Mouse (Mus musculus): ENCODE measurements at regions not wholly inside any gene's neighbourhood (a gene's known extent, or its start where the extent isn't known, plus 50 kb on each side); places are given as distances from the start of the nearest gene placed in this dataset.

- Histone ChIP-seq H3K27me3 (replicated peaks; ENCODE audit: insufficient read depth, low read length) (no peaks in the 10 kb centered on the region), H3K27ac (ENCODE audit: low read length) (no peak overlapping the region), H3K4me1 (ENCODE audit: insufficient read depth, low read depth, low read length) (no peaks in the 10 kb centered on the region), H3K9ac (replicated peaks; ENCODE audit: low read depth) (no peak overlapping the region), H3K4me3 (ENCODE audit: low read depth, low read length) (no peak overlapping the region), H3K9me3 (ENCODE audit: low read length) (no peaks in the 10 kb centered on the region), H3K4me2 (replicated peaks; ENCODE audit: low read depth, low read length) (no peak overlapping the region), H3K36me3 (ENCODE audit: insufficient read depth, low read length) (no peaks in the 10 kb centered on the region)
- WGBS = 90% methylated on average over 1 of the region's 1 CpGs
- ATAC-seq = no peak
- no peak for DNase-seq (ENCODE audit: low spot score)
- TF ChIP-seq CTCF (IDR thresholded peaks at IDR 0.05) = no peak
- no peak for TF ChIP-seq EP300 (IDR thresholded peaks at IDR 0.05)
Observed at GRCm38 (mm10) chr1:183717060-183717459, 296.0 kb upstream of the Dusp10 start.

DNA sequence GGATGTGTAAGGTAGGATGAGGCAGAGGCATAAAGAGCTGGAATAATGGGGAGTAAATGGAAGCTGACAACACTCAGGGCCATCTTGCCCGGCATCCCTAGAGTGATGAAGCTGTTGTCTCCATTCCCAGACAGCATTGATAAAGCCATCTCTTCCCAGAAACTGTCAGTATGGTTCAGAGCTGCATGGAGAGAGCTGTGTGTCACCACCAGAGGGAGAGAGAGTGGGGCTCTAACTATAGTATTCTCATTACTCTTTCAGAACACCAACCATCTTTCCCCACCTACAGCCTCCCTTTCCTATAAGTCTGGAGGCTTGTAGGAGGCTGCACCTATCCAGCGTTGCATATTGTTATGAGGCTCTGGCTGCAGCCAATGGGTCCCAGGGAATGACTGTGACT is 264.0 kb upstream of the Dusp10 start:
- TF ChIP-seq EP300 (IDR thresholded peaks at IDR 0.05) = no peak
- TF ChIP-seq CTCF (IDR thresholded peaks at IDR 0.05) = peak; percentile 40; the same call in 1 of the 2 replicates
- Histone ChIP-seq H3K4me2 (replicated peaks; ENCODE audit: low read depth, low read length) (no peak overlapping the region), H3K4me3 (ENCODE audit: low read depth, low read length) (no peak overlapping the region), H3K27me3 (replicated peaks; ENCODE audit: insufficient read depth, low read length) (no peaks in the 10 kb centered on the region), H3K36me3 (ENCODE audit: insufficient read depth, low read length) (no peaks in the 10 kb centered on the region), H3K9ac (replicated peaks; ENCODE audit: low read depth) (no peak overlapping the region), H3K9me3 (ENCODE audit: low read length) (no peaks in the 10 kb centered on the region), H3K27ac (ENCODE audit: low read length) (no peak overlapping the region), H3K4me1 (ENCODE audit: insufficient read depth, low read depth, low read length) (no peaks in the 10 kb centered on the region)
- ATAC-seq (no peak), DNase-seq (ENCODE audit: low spot score) (no peak)
- 67% methylated on average over 2 of the region's 2 CpGs for WGBS

DNA sequence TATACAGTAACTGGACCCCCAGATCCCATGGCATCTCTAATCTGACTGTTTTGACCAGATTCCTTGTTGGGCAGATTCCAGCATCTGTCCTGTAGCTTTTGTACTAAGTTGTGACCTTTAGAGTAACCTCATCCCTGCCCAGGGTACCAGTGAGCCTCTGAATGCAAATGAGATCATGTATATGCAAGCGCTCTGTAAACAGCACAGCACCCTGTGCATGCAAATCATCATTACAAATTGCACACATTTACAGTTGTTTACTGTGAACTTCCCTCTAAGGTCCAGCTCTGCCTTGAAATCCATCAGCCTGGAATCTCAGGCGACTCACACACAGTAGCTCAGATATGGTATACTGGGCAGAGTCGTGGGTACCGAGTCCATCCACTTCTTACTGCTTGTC is 258.6 kb upstream of the Dusp10 start:
- no peaks in the 10 kb centered on the region for H3K4me1 ChIP-seq (ENCODE audit: insufficient read depth, low read depth, low read length)
- no peaks in the 10 kb centered on the region for H3K9me3 ChIP-seq (ENCODE audit: low read length)
- H3K27me3 ChIP-seq (replicated peaks; ENCODE audit: insufficient read depth, low read length) = no peaks in the 10 kb centered on the region
- 80% methylated on average over 4 of the region's 4 CpGs for WGBS
- H3K27ac ChIP-seq (ENCODE audit: low read length) = no peak overlapping the region
- H3K4me2 ChIP-seq (replicated peaks; ENCODE audit: low read depth, low read length) = no peak overlapping the region
- no peaks in the 10 kb centered on the region for H3K36me3 ChIP-seq (ENCODE audit: insufficient read depth, low read length)
- ATAC-seq (no peak), DNase-seq (ENCODE audit: low spot score) (no peak)
- no peak overlapping the region for H3K4me3 ChIP-seq (ENCODE audit: low read depth, low read length)
- H3K9ac ChIP-seq (replicated peaks; ENCODE audit: low read depth) = no peak overlapping the region
- TF ChIP-seq CTCF (IDR thresholded peaks at IDR 0.05) (no peak), EP300 (IDR thresholded peaks at IDR 0.05) (no peak)

DNA sequence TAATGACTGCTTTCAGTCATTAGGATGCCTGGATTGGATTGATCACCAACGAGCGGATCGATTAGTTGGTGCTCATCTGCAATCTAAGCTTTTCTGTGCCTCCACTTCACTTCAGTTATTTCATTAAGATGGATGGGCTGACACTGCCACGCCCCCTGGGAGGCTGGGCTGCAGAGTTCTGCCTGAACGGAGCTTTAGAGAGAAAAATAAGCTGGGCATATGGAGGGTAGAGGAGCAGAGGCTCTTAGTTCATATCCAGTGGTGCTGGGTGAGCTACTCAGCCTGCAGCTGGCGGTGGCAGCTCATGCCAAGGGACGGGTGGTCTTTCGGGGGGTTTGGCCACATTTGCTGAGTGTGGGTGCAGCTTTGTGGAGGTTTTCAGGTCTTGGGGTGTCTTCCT is 256.4 kb upstream of the Dusp10 start:
- Histone ChIP-seq H3K4me1 (ENCODE audit: insufficient read depth, low read depth, low read length) (no peaks in the 10 kb centered on the region), H3K4me2 (replicated peaks; ENCODE audit: low read depth, low read length) (no peak overlapping the region), H3K9ac (replicated peaks; ENCODE audit: low read depth) (no peak overlapping the region), H3K9me3 (ENCODE audit: low read length) (no peaks in the 10 kb centered on the region), H3K4me3 (ENCODE audit: low read depth, low read length) (no peak overlapping the region), H3K27ac (ENCODE audit: low read length) (no peak overlapping the region), H3K27me3 (replicated peaks; ENCODE audit: insufficient read depth, low read length) (no peaks in the 10 kb centered on the region), H3K36me3 (ENCODE audit: insufficient read depth, low read length) (no peaks in the 10 kb centered on the region)
- no peak for TF ChIP-seq CTCF (IDR thresholded peaks at IDR 0.05)
- TF ChIP-seq EP300 (IDR thresholded peaks at IDR 0.05) = no peak
- ATAC-seq (no peak), DNase-seq (ENCODE audit: low spot score) (no peak)
- 57% methylated on average over 8 of the region's 8 CpGs for WGBS

DNA sequence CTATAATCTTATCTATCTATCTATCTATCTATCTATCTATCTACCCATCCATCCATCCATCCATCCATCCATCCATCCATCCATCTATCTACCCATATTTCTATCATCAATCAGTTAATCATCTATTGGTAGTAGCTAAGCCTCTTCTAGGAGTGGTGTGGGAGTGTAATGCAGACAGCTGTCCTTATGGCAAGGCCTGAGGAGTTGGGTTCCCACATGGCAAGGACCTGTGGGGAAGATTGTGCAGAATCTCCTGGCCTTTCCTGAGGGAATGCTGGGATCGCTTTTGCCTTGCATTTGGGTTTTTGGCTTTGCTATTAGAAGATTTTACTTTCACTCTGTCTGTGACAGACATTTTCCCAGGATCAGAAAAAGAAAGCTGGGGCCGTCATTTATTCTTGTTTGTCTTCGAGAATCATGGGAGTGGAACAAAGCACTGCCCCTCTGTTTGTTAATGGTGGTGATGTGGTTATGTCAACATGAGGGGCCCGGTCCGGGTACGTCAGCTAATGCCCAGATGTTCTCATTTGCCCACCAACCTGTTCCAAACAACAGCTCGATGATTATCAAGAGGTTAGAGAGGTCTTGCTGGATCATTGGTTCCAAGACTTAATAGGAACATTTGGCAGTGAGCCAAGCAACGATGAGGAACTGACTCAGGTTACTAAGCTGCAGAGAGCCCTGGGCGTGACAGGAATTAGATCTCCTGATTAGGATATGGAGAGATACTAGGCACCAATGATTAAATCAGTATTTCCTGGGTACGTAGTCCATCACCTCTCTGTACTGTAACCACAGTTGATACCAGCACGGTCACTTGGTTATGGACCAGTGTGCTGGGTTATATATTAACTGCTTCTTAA is 249.0 kb upstream of the Dusp10 start:
- Histone ChIP-seq H3K4me1 (ENCODE audit: insufficient read depth, low read depth, low read length) (no peaks in the 10 kb centered on the region), H3K27me3 (replicated peaks; ENCODE audit: insufficient read depth, low read length) (no peaks in the 10 kb centered on the region), H3K4me3 (ENCODE audit: low read depth, low read length) (no peak overlapping the region), H3K4me2 (replicated peaks; ENCODE audit: low read depth, low read length) (no peak overlapping the region), H3K27ac (ENCODE audit: low read length) (no peak overlapping the region), H3K36me3 (ENCODE audit: insufficient read depth, low read length) (no peaks in the 10 kb centered on the region), H3K9ac (replicated peaks; ENCODE audit: low read depth) (no peak overlapping the region), H3K9me3 (ENCODE audit: low read length) (no peaks in the 10 kb centered on the region)
- DNase-seq (ENCODE audit: low spot score) = peak; percentile 8
- 48% methylated on average over 11 of the region's 11 CpGs for WGBS
- TF ChIP-seq CTCF (IDR thresholded peaks at IDR 0.05) = no peak
- no peak for ATAC-seq

- Histone ChIP-seq H3K27me3 (replicated peaks; ENCODE audit: insufficient read depth, low read length) (no peaks in the 10 kb centered on the region), H3K4me3 (ENCODE audit: low read depth, low read length) (no peak overlapping the region), H3K9ac (replicated peaks; ENCODE audit: low read depth) (no peak overlapping the region), H3K4me2 (replicated peaks; ENCODE audit: low read depth, low read length) (no peak overlapping the region), H3K27ac (ENCODE audit: low read length) (no peak overlapping the region), H3K36me3 (ENCODE audit: insufficient read depth, low read length) (no peaks in the 10 kb centered on the region), H3K4me1 (ENCODE audit: insufficient read depth, low read depth, low read length) (no peaks in the 10 kb centered on the region), H3K9me3 (ENCODE audit: low read length) (no peaks in the 10 kb centered on the region)
- WGBS = 83% methylated on average over 6 of the region's 6 CpGs
- DNase-seq (ENCODE audit: low spot score) (no peak), ATAC-seq (no peak)
- no peak for TF ChIP-seq EP300 (IDR thresholded peaks at IDR 0.05)
- no peak for TF ChIP-seq CTCF (IDR thresholded peaks at IDR 0.05)
Observed at GRCm38 (mm10) chr1:183772844-183773243, 240.3 kb upstream of the Dusp10 start.

All from lung, postnatal 0 days (tissue).